Mouse (Mus musculus): Measurements from ENCODE around the gene Gm27021. TPM values are rescaled to one million over a fixed set of nuclear protein-coding genes. Genes with fewer than 3 reads are reported as not detected.

The Gm27021 gene
- polyA plus RNA-seq, 1 experiment from 2014 or later, result 3.9 TPM

DNA sequence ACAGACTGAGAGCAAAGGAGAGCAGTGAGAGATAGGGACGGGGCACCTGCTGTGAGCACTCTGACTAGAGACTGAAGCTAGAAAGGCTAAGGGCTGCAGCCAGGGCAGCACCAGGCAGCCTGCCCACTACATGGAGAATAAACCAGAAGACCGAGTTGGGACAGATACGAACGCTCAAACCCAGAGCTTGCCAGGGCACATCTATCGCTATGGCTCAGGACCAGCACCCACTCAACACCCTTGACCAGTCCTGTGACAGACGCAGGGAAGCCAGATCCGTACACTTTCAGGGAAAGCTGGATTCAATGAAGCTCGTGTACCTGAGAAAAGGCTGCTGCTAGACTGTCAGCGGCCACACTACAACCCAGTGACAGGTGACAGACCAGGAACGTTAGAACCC, 82.4 kb downstream of the Gm27021 start:
- H3K9me3 ChIP-seq (replicated peaks), result no peaks in the 10 kb centered on the region
- no peak for ATAC-seq
- no peak overlapping the region for H3K4me2 ChIP-seq
- no peaks in the 10 kb centered on the region for H3K27me3 ChIP-seq
- WGBS, result 91% methylated on average over 10 of the region's 10 CpGs
- H3K9ac ChIP-seq, result no peak overlapping the region
- H3K36me3 ChIP-seq (ENCODE audit: poor library complexity, severe bottlenecking), result peaks cover 30% of the 10 kb centered on the region
- peaks cover 18% of the 10 kb centered on the region for H3K4me1 ChIP-seq
- no peak overlapping the region for H3K4me3 ChIP-seq
- no peak overlapping the region for H3K27ac ChIP-seq

DNA sequence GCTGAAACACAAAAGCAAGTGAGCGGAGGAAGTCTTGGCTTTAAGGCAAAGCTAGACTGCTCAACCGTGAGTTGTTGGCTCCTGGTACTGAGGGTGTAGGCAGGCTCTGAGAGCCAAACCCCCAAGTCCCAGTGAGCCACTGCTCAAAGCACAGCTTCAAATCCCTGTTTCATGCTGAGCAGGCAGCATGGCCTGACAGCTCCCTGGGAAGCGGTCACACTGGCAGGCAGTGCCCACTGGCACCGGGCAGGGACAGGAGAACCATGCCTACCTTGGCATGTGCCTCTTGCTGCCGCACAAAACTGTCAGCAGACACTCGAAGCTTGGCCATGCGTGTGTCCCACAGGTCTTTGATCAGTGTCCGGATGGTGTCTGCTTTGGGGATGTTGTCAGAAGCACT, 86.1 kb downstream of the Gm27021 start:
- Histone ChIP-seq H3K9ac (no peak overlapping the region), H3K9me3 (replicated peaks) (no peaks in the 10 kb centered on the region), H3K27me3 (no peaks in the 10 kb centered on the region), H3K27ac (0 out of 2 replicates have a peak overlapping the region, but pooled peaks have one; percentile 14), H3K4me3 (no peak overlapping the region), H3K36me3 (ENCODE audit: poor library complexity, severe bottlenecking) (peaks cover 66% of the 10 kb centered on the region), H3K4me2 (no peak overlapping the region), H3K4me1 (no peaks in the 10 kb centered on the region)
- 93% methylated on average over 8 of the region's 8 CpGs for WGBS
- no peak for ATAC-seq

DNA sequence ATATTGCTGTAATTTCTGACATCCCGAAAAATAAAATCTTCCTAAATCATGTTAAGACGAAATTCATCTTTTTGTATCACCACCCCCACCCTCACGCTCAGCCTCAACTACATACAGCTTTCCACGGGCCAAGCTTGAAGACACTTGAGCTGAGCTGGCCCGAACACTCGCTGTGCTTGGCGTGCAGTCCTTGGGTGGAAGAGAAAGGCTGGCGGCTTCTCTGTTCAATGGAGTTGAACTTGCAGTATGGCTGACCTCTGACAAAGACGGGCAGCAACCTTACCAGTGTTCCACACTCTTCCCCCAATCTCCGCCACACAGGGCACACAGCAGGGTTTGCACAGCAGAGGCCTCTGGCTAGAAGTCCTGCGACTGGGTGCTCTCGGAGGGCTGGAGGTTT, 86.5 kb downstream of the Gm27021 start:
- Histone ChIP-seq H3K27me3 (no peaks in the 10 kb centered on the region), H3K4me3 (no peak overlapping the region), H3K36me3 (ENCODE audit: poor library complexity, severe bottlenecking) (peaks cover 71% of the 10 kb centered on the region), H3K4me1 (no peaks in the 10 kb centered on the region), H3K9ac (no peak overlapping the region), H3K27ac (no peak overlapping the region), H3K9me3 (replicated peaks) (no peaks in the 10 kb centered on the region), H3K4me2 (no peak overlapping the region)
- no peak for ATAC-seq
- WGBS, result 87% methylated on average over 12 of the region's 12 CpGs

DNA sequence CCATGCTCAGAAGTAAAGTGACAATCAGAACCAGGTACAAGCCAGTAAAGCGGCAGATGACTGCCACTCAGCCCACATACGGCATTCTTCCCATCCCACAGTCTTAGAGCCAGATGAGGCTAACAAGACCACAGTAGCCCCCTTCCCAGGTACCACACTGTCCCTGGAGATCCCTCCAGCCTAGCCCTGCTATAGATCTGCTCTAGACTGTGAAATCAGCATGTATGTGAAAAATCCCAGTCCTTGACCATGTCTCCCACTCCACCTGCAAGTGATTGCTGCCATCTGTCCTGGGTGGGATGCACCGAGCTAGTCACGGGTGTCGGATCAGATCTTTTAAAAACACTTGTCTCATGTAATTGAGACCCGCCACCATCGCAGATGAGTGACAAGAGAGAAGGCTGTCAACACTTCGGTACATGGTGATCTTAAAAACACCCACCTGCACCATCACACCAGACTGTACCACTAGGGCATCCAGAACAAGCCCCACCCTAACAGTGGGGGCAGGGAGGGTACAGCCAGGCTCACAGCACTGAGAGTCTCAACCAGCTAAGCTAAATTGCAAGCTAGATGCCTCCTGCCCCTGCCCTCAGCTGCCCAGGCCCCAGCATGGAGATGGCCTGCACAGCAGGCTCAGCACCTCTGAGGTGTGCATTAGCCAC, 87.4 kb downstream of the Gm27021 start:
- Histone ChIP-seq H3K27ac (peak overlapping the region; percentile 48; the same call in 1 of the 2 replicates), H3K4me2 (no peak overlapping the region)
- 85% methylated on average over 8 of the region's 8 CpGs for WGBS

DNA sequence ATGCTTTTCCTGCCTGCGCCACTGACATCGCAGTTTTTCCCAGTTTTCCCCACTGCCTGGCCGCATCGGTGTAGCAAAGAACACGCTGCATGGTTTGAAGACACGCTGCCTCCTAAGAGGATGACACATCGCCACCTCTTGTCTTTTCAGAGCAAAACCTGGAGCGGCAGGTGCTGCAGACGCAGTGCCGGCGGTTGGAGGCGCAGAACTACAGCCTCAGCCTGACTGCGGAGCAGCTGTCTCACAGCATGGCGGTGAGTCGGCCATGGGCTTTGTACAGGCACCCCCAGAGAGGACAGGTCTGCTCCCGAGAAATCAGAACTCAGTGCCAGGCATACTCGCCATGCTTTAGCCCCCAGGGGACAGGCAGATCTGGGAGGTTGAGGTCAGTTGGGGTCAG, 90.1 kb downstream of the Gm27021 start:
- H3K4me3 ChIP-seq, result no peak overlapping the region
- no peak overlapping the region for H3K9ac ChIP-seq
- no peaks in the 10 kb centered on the region for H3K27me3 ChIP-seq
- 83% methylated on average over 17 of the region's 17 CpGs for WGBS
- H3K4me2 ChIP-seq, result no peak overlapping the region
- no peaks in the 10 kb centered on the region for H3K4me1 ChIP-seq
- peak overlapping the region; percentile 22 for H3K27ac ChIP-seq
- no peak for ATAC-seq
- H3K36me3 ChIP-seq (ENCODE audit: poor library complexity, severe bottlenecking), result peaks cover 96% of the 10 kb centered on the region
- H3K9me3 ChIP-seq (replicated peaks), result no peaks in the 10 kb centered on the region

More for the DNA sequence above, 87.4 kb downstream of the Gm27021 start:
- Histone ChIP-seq H3K4me1 (no peaks in the 10 kb centered on the region), H3K27me3 (no peaks in the 10 kb centered on the region), H3K36me3 (ENCODE audit: poor library complexity, severe bottlenecking) (peaks cover 79% of the 10 kb centered on the region), H3K9ac (no peak overlapping the region), H3K4me3 (no peak overlapping the region), H3K9me3 (replicated peaks) (no peaks in the 10 kb centered on the region)
- ATAC-seq, result no peak

DNA sequence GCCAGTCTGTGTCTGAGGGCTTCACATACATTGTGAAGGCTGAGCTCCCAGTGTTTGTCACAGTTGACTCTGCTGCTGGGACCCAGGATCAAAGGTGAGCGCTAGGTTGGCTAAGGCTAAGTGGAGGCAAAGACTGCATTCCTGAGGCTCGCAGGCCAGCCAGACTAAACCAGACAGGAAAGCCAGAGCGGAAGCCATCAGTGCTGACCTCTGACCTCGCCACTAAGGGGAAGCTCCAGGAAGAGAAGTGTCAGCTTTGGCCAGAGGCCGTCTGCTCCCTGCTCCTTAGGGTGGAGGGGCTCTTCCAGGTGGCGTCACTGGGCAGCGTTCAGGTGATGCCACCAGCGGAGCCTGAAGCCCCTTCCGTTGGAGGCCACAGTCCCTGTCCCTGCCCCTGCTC, 92.1 kb downstream of the Gm27021 start:
- Histone ChIP-seq H3K9ac (no peak overlapping the region), H3K9me3 (replicated peaks) (no peaks in the 10 kb centered on the region), H3K27me3 (no peaks in the 10 kb centered on the region), H3K4me1 (no peaks in the 10 kb centered on the region), H3K27ac (0 out of 2 replicates have a peak overlapping the region, but pooled peaks have one; percentile 23), H3K4me2 (no peak overlapping the region), H3K4me3 (no peak overlapping the region), H3K36me3 (ENCODE audit: poor library complexity, severe bottlenecking) (peaks cover 99% of the 10 kb centered on the region)
- ATAC-seq, result no peak
- WGBS, result 80% methylated on average over 9 of the region's 9 CpGs

DNA sequence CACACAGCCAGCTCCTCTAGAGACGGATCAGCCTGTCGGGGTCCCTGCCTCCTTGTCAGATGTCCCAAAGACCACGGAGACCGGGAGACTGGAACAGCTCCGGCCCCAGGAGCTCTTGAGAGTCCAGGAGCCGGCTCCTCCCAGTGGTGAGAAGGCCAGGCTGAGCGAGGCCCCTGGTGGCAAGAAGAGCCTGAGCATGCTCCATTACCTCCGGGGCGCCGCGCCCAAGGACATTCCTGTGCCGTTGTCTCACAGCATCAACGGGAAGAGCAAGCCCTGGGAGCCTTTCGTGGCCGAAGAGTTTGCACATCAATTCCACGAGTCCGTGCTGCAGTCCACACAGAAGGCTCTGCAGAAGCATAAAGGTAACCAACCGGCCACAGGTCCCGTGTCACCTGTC, 92.9 kb downstream of the Gm27021 start:
- Histone ChIP-seq H3K4me2 (no peak overlapping the region), H3K36me3 (ENCODE audit: poor library complexity, severe bottlenecking) (peaks cover 99% of the 10 kb centered on the region), H3K4me3 (no peak overlapping the region), H3K27me3 (no peaks in the 10 kb centered on the region), H3K9me3 (replicated peaks) (no peaks in the 10 kb centered on the region), H3K9ac (no peak overlapping the region), H3K27ac (0 out of 2 replicates have a peak overlapping the region, but pooled peaks have one; percentile 5), H3K4me1 (peaks cover 8% of the 10 kb centered on the region)
- ATAC-seq, result no peak
- WGBS, result 82% methylated on average over 19 of the region's 19 CpGs

DNA sequence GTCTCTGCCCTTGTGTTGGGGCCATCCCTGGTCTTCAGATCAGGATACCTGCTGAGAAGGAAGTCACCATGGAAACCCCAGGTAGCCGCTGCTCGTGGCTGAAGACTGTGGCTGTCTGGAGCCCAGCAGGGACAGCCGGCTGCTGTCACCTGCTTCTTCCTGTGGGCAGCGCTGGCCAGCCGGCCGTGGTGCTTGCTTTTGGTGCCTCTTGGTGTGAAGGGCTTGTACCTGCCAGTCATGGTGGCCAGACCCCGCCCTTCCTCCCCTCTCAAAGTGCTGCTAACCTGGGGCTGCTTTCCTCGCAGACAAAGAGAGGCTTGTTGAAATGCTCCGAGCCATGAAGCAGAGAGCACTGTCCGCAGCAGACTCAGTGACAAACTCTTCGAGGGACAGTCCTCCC, 94.0 kb downstream of the Gm27021 start:
- WGBS, result 62% methylated on average over 11 of the region's 11 CpGs
- Histone ChIP-seq H3K36me3 (ENCODE audit: poor library complexity, severe bottlenecking) (peaks cover 100% of the 10 kb centered on the region), H3K27me3 (no peaks in the 10 kb centered on the region), H3K9ac (no peak overlapping the region), H3K9me3 (replicated peaks) (no peaks in the 10 kb centered on the region), H3K27ac (no peak overlapping the region), H3K4me1 (peaks cover 11% of the 10 kb centered on the region), H3K4me2 (no peak overlapping the region), H3K4me3 (no peak overlapping the region)
- ATAC-seq, result no peak

DNA sequence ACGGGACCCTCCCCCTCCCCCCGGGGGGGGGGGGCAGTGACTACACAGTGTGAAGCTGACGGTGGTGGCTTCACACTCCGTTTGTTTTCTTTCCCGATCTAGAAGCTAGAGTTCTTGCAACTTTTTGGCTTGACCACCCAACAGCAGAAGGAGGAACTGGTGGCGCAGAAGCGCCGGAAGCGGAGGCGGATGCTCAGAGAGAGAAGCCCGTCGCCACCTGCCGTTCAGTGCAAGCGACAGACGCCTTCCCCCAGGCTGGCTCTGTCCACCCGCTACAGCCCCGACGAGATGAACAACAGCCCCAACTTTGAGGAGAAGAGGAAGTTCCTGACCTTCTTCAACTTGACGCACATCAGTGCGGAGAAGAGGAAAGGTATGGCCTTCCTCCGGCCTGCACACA, 95.3 kb downstream of the Gm27021 start:
- no peak overlapping the region for H3K4me2 ChIP-seq
- 80% methylated on average over 21 of the region's 21 CpGs for WGBS
- no peaks in the 10 kb centered on the region for H3K27me3 ChIP-seq
- H3K4me1 ChIP-seq, result peaks cover 11% of the 10 kb centered on the region
- no peak overlapping the region for H3K9ac ChIP-seq
- H3K4me3 ChIP-seq, result no peak overlapping the region
- no peaks in the 10 kb centered on the region for H3K9me3 ChIP-seq (replicated peaks)
- H3K36me3 ChIP-seq (ENCODE audit: poor library complexity, severe bottlenecking), result peaks cover 100% of the 10 kb centered on the region
- ATAC-seq, result no peak
- no peak overlapping the region for H3K27ac ChIP-seq

DNA sequence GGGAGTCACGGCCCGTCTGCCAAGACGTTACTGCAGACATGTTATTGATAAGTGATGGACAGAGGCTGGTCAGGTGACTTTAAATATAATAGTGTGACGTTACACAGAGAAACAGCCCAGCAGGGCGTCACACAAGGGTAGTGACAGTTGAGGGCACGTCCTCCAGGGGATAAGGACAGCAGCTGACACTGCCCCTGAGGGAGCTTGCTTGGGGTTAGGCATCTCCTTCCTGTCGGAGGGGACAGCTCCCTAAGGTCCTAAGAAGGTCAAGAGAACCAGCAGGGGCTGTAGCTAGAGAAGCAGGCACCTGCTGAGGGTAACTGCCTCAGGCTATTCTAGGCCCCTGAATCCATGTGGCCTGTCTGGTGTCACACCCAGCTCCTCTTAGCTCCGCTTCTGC, 96.3 kb downstream of the Gm27021 start:
- whole genome bisulfite sequencing, result 81% methylated on average over 8 of the region's 8 CpGs
- Histone ChIP-seq H3K4me2 (no peak overlapping the region), H3K4me3 (no peak overlapping the region), H3K4me1 (peaks cover 21% of the 10 kb centered on the region), H3K9ac (no peak overlapping the region), H3K27me3 (no peaks in the 10 kb centered on the region), H3K27ac (no peak overlapping the region), H3K9me3 (replicated peaks) (no peaks in the 10 kb centered on the region), H3K36me3 (ENCODE audit: poor library complexity, severe bottlenecking) (peaks cover 100% of the 10 kb centered on the region)
- no peak for ATAC-seq

DNA sequence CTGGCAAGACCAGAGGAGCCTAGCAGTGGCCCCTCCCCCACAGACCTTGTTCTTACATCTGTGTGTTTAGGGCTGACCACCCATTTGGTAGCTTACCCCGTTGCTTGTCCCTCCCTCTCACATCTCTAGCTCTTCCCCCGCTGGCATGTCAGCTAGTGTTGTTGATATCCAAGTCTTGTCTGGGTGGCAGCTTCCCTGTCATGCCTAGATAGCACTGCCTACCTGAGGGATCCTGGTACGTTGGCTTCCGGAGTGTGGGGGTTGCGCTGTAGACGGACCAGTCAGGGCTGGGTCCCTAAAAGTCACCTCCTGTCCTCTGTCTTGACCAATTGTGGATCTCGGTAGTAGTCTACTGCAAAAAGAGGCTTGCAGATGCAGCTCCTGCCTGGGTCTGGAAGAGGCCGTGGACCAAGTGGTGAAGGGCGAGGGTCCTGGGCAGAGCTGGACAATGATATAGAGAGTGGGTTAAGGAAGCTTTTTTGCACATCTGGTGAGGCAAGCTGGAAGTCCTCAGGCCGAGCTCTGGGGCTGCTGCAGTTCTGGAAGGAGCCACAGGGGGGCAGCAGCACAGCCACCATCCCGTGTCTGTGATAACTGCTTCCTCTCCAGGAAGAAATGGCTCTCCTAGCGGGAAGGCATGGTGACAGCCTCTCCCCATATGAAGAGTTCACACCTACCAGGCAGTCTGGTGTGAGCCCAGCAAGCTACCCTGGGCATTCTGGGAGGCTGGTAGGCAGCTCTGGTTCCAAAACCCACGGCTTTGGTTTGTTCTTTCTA, 97.8 kb downstream of the Gm27021 start:
- Histone ChIP-seq H3K9ac (no peak overlapping the region), H3K4me1 (peaks cover 35% of the 10 kb centered on the region), H3K27me3 (no peaks in the 10 kb centered on the region), H3K27ac (peak overlapping the region; percentile 51), H3K9me3 (replicated peaks) (no peaks in the 10 kb centered on the region), H3K4me2 (no peak overlapping the region), H3K36me3 (ENCODE audit: poor library complexity, severe bottlenecking) (peaks cover 100% of the 10 kb centered on the region), H3K4me3 (no peak overlapping the region)
- WGBS, result 59% methylated on average over 13 of the region's 13 CpGs
- ATAC-seq, result peak; percentile 16; the same call in 1 of the 2 replicates

DNA sequence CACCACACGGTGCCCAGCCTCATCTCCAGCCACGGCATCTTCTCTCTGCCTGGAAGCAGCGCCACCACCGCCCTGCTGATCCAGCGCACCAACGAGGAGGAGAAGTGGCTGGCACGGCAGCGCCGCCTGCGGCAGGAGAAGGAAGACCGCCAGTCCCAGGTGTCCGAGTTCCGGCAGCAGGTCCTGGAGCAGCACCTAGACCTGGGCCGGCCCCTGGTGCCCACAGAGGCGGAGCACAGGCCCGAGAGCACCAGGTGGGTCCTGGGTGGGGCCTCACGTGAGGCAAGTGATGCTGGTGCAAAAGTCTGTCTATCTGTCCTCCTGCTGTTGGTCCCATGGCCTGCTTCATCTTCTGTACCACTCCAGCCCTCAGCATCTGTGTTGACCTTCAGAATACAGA, 98.8 kb downstream of the Gm27021 start:
- Histone ChIP-seq H3K4me3 (no peak overlapping the region), H3K4me2 (no peak overlapping the region), H3K9ac (no peak overlapping the region), H3K27ac (peak overlapping the region; percentile 51; the same call in 1 of the 2 replicates), H3K27me3 (no peaks in the 10 kb centered on the region), H3K36me3 (ENCODE audit: poor library complexity, severe bottlenecking) (peaks cover 91% of the 10 kb centered on the region), H3K9me3 (replicated peaks) (no peaks in the 10 kb centered on the region), H3K4me1 (peaks cover 45% of the 10 kb centered on the region)
- no peak for ATAC-seq
- 96% methylated on average over 17 of the region's 17 CpGs for WGBS
